Mouse (Mus musculus) hindbrain, embryonic 13.5 days (tissue): ENCODE results near the gene Nt5e. TPM values are rescaled to one million over a fixed set of nuclear protein-coding genes. Genes with fewer than 3 reads are reported as not detected.

Experiments
- ATAC-seq: fragments of 200-750 bp; cut with Nextera tagmentation; 2 replicates; pipeline ENCODE4 v1.8.0; 2017; ENCODE audit warnings: moderate TSS enrichment; ENCODE audit not compliant: low FRiP score
- H3K27ac ChIP-seq: fragments of 300-500 bp; sonication (generic); 2 replicates; pipeline ENCODE4 v1.5.1; 2015; ENCODE audit warnings: inconsistent platforms, mild to moderate bottlenecking, moderate library complexity
- H3K27me3 ChIP-seq: fragments of 300-500 bp; sonication (generic); 2 replicates; pipeline ENCODE4 v1.6.1; 2015; ENCODE audit warnings: mild to moderate bottlenecking, inconsistent platforms
- H3K36me3 ChIP-seq: fragments of 300-500 bp; sonication (generic); 2 replicates; pipeline ENCODE4 v1.6.1; 2015; ENCODE audit warnings: mild to moderate bottlenecking, inconsistent platforms
- H3K4me1 ChIP-seq: fragments of 300-500 bp; sonication (generic); replicated peaks from 2 replicates; pipeline ENCODE4 v1.6.1; 2015; ENCODE audit warnings: inconsistent platforms
- H3K4me2 ChIP-seq: fragments of 300-500 bp; sonication (generic); 2 replicates; pipeline ENCODE4 v1.6.1; 2015; ENCODE audit warnings: inconsistent platforms, mild to moderate bottlenecking, moderate library complexity
- H3K4me3 ChIP-seq: fragments of 300-500 bp; sonication (generic); 2 replicates; pipeline ENCODE4 v1.5.1; 2015; ENCODE audit warnings: mild to moderate bottlenecking, inconsistent platforms
- H3K9ac ChIP-seq: fragments of 300-500 bp; sonication (generic); 2 replicates; pipeline ENCODE4 v1.6.1; 2015; ENCODE audit warnings: mild to moderate bottlenecking, inconsistent platforms
- H3K9me3 ChIP-seq: fragments of 300-500 bp; sonication (generic); 2 replicates; pipeline ENCODE4 v1.6.1; 2016; ENCODE audit warnings: inconsistent platforms
- WGBS: fragments of 180-500 bp; shearing (Covaris S2); methylation state at CpG from one replicate; pipeline ENCODE4 v1.1.7; 2015; 5-methylcytosine and 5-hydroxymethylcytosine counted together
- polyA plus RNA-seq: library from polyadenylated mRNA; unstranded; fragments of >200 nt; fragmentation: Nextera tagmentation; extraction: Ambion mirVana; gene quantifications from 2 replicates; pipeline ENCODE4 v1.2.1, GENCODE M21; 2015

The Nt5e gene
- polyA plus RNA-seq, 1 experiment from 2014 or later, result 0.71 TPM

DNA sequence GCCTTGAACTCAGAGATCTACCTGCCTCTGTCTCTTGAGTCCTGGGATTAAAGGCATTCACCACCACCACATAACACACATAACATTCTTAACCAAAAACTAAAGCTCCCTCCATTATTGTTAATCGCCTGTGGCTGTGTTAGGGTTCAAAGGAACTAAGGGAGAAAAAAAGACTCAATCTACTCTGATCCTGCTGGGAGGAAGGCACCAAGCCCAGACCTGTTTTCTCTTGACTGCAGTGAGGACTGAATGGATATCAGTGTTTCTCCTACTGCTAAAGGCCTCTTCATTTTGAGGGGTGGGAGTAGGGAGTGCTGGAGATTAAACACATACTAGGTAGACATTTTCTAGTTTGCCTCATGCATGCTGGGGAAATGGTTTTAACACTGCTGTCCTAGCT lies 40.8 kb downstream of the Nt5e start:
- Histone ChIP-seq H3K9me3 (no peaks in the 10 kb centered on the region), H3K9ac (no peak overlapping the region), H3K27me3 (no peaks in the 10 kb centered on the region), H3K36me3 (0 out of 2 replicates have a peak, but pooled peaks cover 5% of the 10 kb centered on the region), H3K27ac (no peak overlapping the region), H3K4me2 (no peak overlapping the region), H3K4me1 (no peaks in the 10 kb centered on the region), H3K4me3 (no peak overlapping the region)
- WGBS, result 65% methylated on average over 1 of the region's 1 CpGs
- ATAC-seq, result no peak

DNA sequence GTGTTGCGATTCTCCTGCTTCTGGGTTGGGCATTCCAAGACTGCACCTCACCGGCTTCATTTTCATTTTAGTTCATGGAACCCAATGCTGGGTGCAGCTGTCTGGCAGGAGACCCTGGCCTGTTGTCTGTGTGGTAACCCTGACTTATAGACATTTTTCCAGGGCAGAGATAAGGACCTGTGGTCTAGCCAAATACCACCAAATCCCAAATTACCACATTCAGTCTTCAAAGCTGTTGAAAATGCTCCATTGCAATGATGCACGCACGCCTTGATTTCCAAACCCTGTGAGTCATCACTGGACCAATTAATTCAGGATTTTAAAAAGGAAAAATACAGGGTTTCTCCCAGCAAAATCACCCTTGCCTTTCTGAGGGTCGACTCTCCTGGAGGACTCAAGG lies 41.5 kb downstream of the Nt5e start:
- Histone ChIP-seq H3K4me1 (no peaks in the 10 kb centered on the region), H3K9ac (no peak overlapping the region), H3K27me3 (no peaks in the 10 kb centered on the region), H3K27ac (no peak overlapping the region), H3K9me3 (no peaks in the 10 kb centered on the region), H3K36me3 (0 out of 2 replicates have a peak, but pooled peaks cover 5% of the 10 kb centered on the region), H3K4me2 (no peak overlapping the region), H3K4me3 (no peak overlapping the region)
- ATAC-seq, result no peak
- WGBS, result 93% methylated on average over 5 of the region's 5 CpGs

DNA sequence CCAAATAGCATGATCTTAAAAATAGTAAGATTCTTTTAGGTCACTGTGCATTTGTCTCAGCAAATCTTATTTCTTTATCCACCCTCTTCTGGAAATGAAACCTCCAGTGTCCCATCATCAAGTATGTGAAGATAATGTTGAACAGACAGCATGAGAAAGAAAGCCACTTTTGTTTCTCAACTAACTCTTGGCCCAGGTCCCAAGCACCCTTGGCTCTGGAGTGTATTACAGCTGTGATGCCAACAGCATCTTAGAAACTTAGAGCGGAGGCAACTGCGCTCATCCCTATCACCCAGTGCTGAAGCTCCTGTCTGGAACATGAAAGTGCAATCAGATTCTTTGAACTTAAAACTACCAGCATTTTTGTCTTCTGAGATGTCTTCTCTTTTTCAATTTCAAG lies 42.7 kb downstream of the Nt5e start:
- Histone ChIP-seq H3K4me1 (no peaks in the 10 kb centered on the region), H3K27ac (no peak overlapping the region), H3K9me3 (no peaks in the 10 kb centered on the region), H3K4me2 (no peak overlapping the region), H3K36me3 (peaks cover 6% of the 10 kb centered on the region), H3K9ac (no peak overlapping the region), H3K27me3 (no peaks in the 10 kb centered on the region), H3K4me3 (no peak overlapping the region)
- ATAC-seq, result no peak
- 90% methylated on average over 2 of the region's 2 CpGs for WGBS

DNA sequence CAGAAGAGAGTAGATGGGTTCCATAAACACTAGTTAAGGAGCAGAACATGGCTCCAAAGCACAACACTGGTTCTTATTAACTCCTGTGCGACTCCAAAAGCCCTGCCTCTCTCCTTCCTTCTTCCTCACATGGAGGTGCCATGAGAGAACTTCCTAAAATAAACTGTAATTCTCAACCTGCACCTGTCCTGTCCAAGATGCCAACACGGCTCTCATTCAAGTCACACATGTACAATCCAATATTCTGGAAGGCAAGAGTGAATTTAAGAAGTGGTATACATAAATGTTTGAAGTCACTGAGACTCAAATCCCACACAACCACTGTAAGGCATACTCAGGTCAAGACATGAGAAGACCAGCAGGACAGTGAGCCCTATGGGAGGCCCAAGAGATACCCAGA lies 44.2 kb downstream of the Nt5e start:
- Histone ChIP-seq H3K9me3 (no peaks in the 10 kb centered on the region), H3K4me1 (no peaks in the 10 kb centered on the region), H3K4me2 (no peak overlapping the region), H3K36me3 (peaks cover 8% of the 10 kb centered on the region), H3K4me3 (no peak overlapping the region), H3K27ac (no peak overlapping the region), H3K27me3 (no peaks in the 10 kb centered on the region), H3K9ac (no peak overlapping the region)
- ATAC-seq, result no peak
- 88% methylated on average over 2 of the region's 2 CpGs for WGBS

DNA sequence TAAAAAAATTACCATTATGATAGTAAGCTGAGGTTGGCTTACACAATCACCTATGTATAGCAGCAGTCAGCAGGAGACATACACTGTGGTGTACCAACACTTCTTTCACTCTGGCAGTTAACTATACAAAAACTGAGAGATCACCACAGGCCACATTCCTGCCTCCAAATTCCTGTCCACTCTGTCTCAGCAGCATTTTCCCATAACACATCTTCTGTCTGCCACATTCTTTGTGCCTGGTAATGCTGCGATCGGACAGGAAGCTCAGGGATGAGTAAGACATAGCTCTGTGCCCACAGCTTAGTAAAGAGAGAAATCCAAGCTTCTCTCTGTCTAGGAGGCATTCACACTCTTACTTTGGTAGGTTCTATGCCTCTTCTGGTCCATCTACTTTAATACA lies 46.0 kb downstream of the Nt5e start:
- H3K9ac ChIP-seq, result no peak overlapping the region
- no peak for ATAC-seq
- 87% methylated on average over 2 of the region's 2 CpGs for WGBS
- no peaks in the 10 kb centered on the region for H3K4me1 ChIP-seq
- H3K4me3 ChIP-seq, result no peak overlapping the region
- H3K9me3 ChIP-seq, result no peaks in the 10 kb centered on the region
- no peak overlapping the region for H3K27ac ChIP-seq
- H3K27me3 ChIP-seq, result no peaks in the 10 kb centered on the region
- no peak overlapping the region for H3K4me2 ChIP-seq
- H3K36me3 ChIP-seq, result peaks cover 15% of the 10 kb centered on the region

DNA sequence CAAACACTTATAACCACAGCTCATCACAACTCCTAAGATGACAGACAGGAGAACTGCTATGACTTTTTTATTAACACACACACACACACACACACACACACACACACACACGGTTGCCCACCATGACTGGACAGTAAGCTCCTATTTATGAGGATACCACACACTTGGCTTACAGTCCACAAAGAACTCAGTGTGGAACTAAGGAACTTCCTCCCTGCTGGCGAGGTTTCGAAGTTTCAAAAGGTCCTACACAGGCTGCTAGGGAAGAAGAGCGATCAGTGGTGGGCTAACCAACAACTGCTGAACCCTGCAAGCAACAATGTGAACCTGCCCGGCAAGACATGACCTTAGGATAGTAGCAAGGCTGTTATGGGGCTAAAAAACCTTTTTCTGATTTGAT lies 50.5 kb downstream of the Nt5e start:
- H3K9ac ChIP-seq, result no peak overlapping the region
- no peaks in the 10 kb centered on the region for H3K4me1 ChIP-seq
- H3K27ac ChIP-seq, result no peak overlapping the region
- H3K27me3 ChIP-seq, result no peaks in the 10 kb centered on the region
- H3K4me3 ChIP-seq, result no peak overlapping the region
- H3K4me2 ChIP-seq, result no peak overlapping the region
- WGBS, result 88% methylated on average over 5 of the region's 5 CpGs
- ATAC-seq, result no peak
- peaks cover 37% of the 10 kb centered on the region for H3K36me3 ChIP-seq
- H3K9me3 ChIP-seq, result no peaks in the 10 kb centered on the region

- peaks cover 48% of the 10 kb centered on the region for H3K36me3 ChIP-seq
- H3K9ac ChIP-seq, result no peak overlapping the region
- no peak overlapping the region for H3K4me2 ChIP-seq
- no peak overlapping the region for H3K4me3 ChIP-seq
- no peaks in the 10 kb centered on the region for H3K4me1 ChIP-seq
- no peak for ATAC-seq
- 84% methylated on average over 3 of the region's 3 CpGs for WGBS
- H3K27me3 ChIP-seq, result no peaks in the 10 kb centered on the region
- no peak overlapping the region for H3K27ac ChIP-seq
- H3K9me3 ChIP-seq, result no peaks in the 10 kb centered on the region
Observed at GRCm38 (mm10) chr9:88379057-88379456, 52.1 kb downstream of the Nt5e start.

DNA sequence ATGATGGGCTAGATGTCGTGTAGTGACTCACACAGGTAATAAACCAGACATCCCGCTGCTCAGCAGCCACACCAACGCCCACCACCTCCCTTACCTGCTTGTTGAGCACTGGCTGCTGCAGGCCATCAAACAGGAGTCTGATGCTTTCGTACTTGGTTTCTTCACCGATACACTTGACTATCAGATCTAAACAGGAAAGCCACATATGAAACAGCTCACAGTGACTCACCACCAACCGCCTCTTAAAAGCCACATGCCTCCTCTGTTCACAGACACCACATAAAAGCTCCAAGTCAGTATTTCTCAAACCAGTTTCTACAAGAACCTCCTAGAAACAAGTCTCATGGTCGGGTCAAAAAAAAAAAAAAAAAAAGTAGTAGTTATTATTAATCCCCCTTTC lies 53.1 kb downstream of the Nt5e start:
- H3K9me3 ChIP-seq, result no peaks in the 10 kb centered on the region
- H3K27me3 ChIP-seq, result no peaks in the 10 kb centered on the region
- no peak for ATAC-seq
- no peaks in the 10 kb centered on the region for H3K4me1 ChIP-seq
- no peak overlapping the region for H3K27ac ChIP-seq
- H3K9ac ChIP-seq, result no peak overlapping the region
- peaks cover 48% of the 10 kb centered on the region for H3K36me3 ChIP-seq
- 80% methylated on average over 7 of the region's 7 CpGs for WGBS
- H3K4me3 ChIP-seq, result no peak overlapping the region
- H3K4me2 ChIP-seq, result no peak overlapping the region

GRCm38 (mm10) chr9:88380542-88380941 lies 53.5 kb downstream of the Nt5e start:
- H3K27ac ChIP-seq, result no peak overlapping the region
- no peak for ATAC-seq
- no peak overlapping the region for H3K4me3 ChIP-seq
- no peak overlapping the region for H3K9ac ChIP-seq
- peaks cover 48% of the 10 kb centered on the region for H3K36me3 ChIP-seq
- H3K27me3 ChIP-seq, result no peaks in the 10 kb centered on the region
- no peak overlapping the region for H3K4me2 ChIP-seq
- H3K9me3 ChIP-seq, result no peaks in the 10 kb centered on the region
- 95% methylated on average over 1 of the region's 1 CpGs for whole genome bisulfite sequencing
- no peaks in the 10 kb centered on the region for H3K4me1 ChIP-seq

DNA sequence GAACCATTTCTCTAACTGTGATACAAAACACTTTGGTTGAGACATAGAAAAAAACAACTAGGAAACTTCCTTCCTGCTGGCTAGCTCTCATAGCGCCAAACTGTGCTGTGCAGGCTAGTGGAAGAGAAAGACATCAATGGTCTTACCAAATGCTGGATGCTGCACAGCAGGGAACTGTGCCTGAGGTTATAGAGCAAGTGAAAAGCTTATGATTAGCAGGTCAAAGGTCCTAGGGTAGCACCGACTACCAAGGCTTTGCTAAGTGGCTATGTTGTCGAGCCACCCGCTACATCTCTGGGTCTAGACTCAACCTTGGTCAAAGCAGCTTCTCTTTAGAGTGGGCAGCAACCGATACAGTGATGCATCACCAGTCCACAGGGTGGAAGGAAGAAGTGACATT lies 61.8 kb downstream of the Nt5e start:
- H3K4me2 ChIP-seq, result no peak overlapping the region
- no peak overlapping the region for H3K4me3 ChIP-seq
- WGBS, result 72% methylated on average over 5 of the region's 5 CpGs
- ATAC-seq, result no peak
- H3K27ac ChIP-seq, result no peak overlapping the region
- H3K36me3 ChIP-seq, result peaks cover 40% of the 10 kb centered on the region
- H3K4me1 ChIP-seq, result no peaks in the 10 kb centered on the region
- H3K9ac ChIP-seq, result no peak overlapping the region
- H3K27me3 ChIP-seq, result no peaks in the 10 kb centered on the region
- H3K9me3 ChIP-seq, result no peaks in the 10 kb centered on the region

DNA sequence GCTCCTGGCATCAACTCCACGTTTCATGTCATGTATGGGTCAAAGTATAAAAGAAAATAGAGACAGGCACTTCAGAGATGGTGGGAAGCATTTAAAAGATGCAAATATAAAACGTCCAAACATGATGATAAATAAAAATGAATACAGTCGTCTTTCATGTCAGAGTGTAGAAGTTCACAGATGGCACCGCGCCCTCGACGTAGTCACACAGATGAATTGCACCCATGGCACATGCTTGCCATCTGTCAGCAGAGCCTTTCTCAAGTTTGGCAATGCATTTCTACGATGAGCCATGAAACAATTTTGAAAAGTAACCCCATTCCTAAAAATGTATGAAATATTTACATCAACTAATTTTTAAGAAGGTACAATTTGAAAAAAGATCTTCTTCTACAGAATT lies 67.9 kb downstream of the Nt5e start:
- 74% methylated on average over 8 of the region's 8 CpGs for WGBS
- no peaks in the 10 kb centered on the region for H3K4me1 ChIP-seq
- H3K27ac ChIP-seq, result no peak overlapping the region
- no peak for ATAC-seq
- H3K4me2 ChIP-seq, result no peak overlapping the region
- H3K9ac ChIP-seq, result no peak overlapping the region
- H3K4me3 ChIP-seq, result no peak overlapping the region
- no peaks in the 10 kb centered on the region for H3K27me3 ChIP-seq
- H3K36me3 ChIP-seq, result peaks cover 47% of the 10 kb centered on the region
- no peaks in the 10 kb centered on the region for H3K9me3 ChIP-seq

GRCm38 (mm10) chr9:88398461-88398860 lies 71.5 kb downstream of the Nt5e start:
- H3K9me3 ChIP-seq, result no peaks in the 10 kb centered on the region
- peaks cover 53% of the 10 kb centered on the region for H3K36me3 ChIP-seq
- H3K4me2 ChIP-seq, result no peak overlapping the region
- no peak overlapping the region for H3K4me3 ChIP-seq
- no peak overlapping the region for H3K9ac ChIP-seq
- no peak for ATAC-seq
- WGBS, result 91% methylated on average over 1 of the region's 1 CpGs
- H3K27me3 ChIP-seq, result no peaks in the 10 kb centered on the region
- H3K4me1 ChIP-seq, result no peaks in the 10 kb centered on the region
- no peak overlapping the region for H3K27ac ChIP-seq

DNA sequence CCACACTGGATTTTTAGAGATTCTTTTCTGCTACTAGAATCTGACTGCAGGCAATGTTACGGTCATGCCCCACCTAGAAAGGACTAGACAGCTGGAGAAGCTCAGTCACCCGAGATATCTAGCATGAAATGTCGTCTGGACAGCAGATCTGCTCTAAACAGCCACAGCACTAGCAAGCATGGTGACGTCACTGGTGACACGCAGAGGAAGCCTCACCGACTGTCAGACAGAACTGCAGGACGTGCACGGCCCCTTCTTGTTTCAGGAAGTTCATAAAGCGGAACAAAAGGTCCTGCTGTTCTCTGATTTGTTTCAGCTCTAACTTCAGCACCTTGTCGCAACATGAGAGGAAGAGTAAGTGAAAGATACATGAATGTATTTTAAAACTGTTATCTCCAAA lies 77.1 kb downstream of the Nt5e start:
- H3K9ac ChIP-seq, result no peak overlapping the region
- H3K27me3 ChIP-seq, result no peaks in the 10 kb centered on the region
- no peak for ATAC-seq
- no peaks in the 10 kb centered on the region for H3K9me3 ChIP-seq
- no peak overlapping the region for H3K4me3 ChIP-seq
- H3K36me3 ChIP-seq, result peaks cover 40% of the 10 kb centered on the region
- H3K27ac ChIP-seq, result no peak overlapping the region
- no peak overlapping the region for H3K4me2 ChIP-seq
- no peaks in the 10 kb centered on the region for H3K4me1 ChIP-seq
- WGBS, result 66% methylated on average over 10 of the region's 10 CpGs

DNA sequence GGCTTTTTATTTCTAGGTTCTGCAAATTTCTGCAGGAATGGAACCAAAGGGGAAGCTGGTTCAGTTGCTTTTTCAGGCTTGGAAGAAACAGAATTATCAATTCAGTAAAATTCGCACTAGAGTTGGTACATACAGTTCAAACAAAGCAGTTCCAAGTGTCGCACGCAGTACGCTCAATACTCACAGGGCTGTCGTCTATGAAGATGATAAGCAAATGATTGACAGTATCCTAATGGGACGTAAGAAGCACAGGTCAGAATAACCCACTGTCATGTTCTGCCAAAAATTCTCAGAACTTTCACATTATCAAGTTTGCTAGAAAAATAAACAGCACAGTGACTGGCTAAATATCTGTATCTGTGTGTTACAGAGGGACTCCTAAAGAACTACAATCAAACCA lies 77.5 kb downstream of the Nt5e start:
- Histone ChIP-seq H3K4me2 (no peak overlapping the region), H3K9ac (no peak overlapping the region), H3K27ac (no peak overlapping the region), H3K4me1 (no peaks in the 10 kb centered on the region), H3K27me3 (no peaks in the 10 kb centered on the region), H3K9me3 (no peaks in the 10 kb centered on the region), H3K4me3 (no peak overlapping the region), H3K36me3 (peaks cover 44% of the 10 kb centered on the region)
- 86% methylated on average over 6 of the region's 6 CpGs for WGBS
- ATAC-seq, result no peak
